Mouse (Mus musculus): ENCODE measurements at regions not wholly inside any gene's neighbourhood (a gene's known extent, or its start where the extent isn't known, plus 50 kb on each side); places are given as distances from the start of the nearest gene placed in this dataset.

DNA sequence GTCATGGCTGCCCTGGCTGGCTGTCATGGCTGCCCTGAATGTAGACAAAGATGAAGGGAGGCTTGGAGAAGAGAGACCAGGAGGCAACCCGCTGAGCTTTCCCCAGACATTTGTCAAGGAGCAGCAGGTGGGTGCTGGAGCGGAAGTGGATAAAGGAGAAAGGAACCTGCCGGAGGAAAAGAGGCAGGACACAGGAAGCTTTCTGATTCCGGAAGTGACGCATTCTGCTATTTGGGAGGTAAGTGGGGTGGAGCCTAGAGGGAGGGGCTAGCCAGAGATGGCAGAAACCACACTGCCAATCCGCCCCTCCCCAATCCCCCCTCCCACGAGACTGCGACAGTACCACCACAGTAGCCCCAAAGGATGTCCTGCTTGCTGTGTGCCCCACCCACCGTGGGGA is 80.1 kb downstream of the Gm572 start:
- DNase-seq (ENCODE audit: low read depth, low spot score): no peak

DNA sequence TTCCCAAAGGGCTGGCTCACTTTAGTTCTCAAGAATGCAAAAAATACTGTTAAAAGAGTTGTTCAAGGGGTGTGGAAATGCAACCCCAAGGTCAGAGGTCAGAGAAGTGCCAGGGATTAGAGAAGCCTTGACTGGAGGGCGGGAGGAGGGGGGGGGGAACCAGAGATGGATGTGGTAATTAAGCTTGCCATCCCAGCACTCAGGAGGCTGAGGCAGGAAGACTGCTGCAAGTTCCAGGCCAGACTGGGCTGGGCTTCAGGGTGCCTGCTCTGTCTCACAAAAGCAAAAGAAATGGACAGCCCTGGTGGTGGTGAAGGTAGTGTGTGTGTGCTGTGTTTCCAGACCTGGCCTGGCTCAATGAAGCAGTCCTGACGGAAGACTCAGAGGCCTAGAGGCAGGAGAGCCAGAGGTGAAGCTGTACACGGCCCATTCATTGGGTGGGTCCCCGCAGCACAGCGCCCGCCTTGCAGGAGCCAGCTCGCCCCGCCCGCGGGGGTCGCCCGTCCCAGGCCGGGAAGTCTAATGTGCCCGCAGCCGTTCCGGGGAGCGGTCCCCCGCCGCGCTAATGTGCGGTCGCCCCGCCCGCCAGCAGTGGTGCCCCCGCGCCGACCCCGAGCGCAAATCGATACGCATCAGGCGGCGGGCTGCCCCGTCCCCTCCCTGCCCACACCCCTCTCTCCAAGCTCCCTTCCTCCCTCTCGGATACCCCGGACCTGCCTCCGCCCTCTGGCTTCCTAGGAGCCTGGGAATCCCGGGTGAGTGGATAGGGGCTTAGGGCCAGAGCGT is 80.1 kb upstream of the Casz1 start:
- DNase-seq (ENCODE audit: low read depth, low spot score): no peak

DNA sequence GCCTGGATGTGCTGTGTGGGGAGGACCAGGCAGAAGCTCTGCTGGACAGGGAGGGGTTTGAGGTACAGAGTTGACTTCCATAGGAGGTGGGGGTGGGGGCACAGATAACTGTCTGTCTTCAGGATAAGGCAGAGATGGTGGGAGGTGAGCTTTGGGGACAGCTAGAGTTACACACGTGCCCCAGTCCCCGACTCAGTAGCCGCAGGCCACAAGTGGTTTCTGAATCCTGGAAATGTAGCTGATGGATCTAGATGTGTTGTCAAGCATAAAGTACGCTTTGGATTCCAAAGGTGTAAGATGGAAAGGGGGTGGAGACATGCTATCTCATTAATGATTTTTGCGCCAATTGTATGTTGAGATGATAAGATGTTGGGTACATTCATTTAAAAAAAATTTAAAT is 75.4 kb upstream of the Casz1 start:
- no peak for DNase-seq (ENCODE audit: low read depth, low spot score)

DNA sequence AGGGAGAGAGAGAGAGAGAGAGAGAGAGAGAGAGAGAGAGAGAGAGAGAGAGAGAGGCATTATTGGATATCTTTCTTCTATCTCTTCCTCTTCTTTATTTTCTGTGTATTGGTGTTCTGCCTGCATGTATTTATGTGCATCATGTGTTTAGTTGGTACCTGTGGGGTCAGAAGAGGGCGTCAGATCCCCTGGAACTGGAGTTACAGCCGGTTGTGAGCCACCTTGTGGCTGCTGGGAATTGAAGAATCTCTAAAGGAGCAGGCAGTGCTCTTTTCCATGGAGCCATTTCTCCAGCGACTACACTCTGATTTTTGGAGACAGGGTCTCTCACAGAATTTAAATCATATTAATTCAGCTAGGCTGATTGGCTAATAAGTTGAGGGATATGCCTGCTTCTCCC is 72.6 kb upstream of the Casz1 start:
- no peak for DNase-seq (ENCODE audit: low read depth, low spot score)

DNA sequence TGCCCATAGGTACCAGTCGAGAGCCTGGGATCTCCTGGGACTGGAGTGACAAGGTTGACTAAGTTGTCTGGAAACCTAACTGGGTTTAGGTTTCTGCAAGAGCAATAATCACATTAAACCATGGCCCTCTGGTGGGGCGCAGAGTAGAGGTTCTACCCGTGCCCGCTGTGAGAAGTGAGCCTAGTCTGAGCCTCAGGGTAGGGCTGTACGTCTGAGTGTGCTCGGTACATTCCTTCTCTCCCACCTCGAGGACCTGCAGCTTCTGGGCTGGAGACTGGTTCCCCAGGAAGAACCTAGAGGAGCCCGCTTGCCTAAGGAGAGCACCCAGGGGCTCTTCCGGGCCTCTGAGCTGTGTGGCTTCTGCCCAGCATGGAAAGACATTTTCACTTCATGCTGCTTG is 70.2 kb upstream of the Casz1 start:
- DNase-seq (ENCODE audit: low read depth, low spot score): no peak

DNA sequence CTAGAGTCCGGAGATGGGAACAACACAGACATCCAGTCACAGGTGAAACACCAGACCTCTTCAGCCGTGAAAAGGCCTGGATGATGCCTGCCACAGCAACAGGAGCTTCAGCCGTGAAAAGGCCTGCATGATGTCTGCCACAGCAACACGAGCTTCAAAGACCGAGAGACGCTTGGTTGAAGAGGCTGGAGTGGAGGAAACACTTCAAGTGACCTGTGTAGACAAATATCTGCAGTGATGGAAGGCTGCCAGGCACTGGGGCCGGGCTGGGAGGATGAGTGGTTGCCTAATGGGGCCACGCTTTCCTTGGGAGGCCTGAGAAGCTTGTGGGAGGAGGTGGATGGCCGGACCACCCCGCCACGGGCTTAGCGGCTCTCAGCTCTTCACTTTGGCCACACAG is 69.7 kb upstream of the Casz1 start:
- no peak for DNase-seq (ENCODE audit: low read depth, low spot score)

DNA sequence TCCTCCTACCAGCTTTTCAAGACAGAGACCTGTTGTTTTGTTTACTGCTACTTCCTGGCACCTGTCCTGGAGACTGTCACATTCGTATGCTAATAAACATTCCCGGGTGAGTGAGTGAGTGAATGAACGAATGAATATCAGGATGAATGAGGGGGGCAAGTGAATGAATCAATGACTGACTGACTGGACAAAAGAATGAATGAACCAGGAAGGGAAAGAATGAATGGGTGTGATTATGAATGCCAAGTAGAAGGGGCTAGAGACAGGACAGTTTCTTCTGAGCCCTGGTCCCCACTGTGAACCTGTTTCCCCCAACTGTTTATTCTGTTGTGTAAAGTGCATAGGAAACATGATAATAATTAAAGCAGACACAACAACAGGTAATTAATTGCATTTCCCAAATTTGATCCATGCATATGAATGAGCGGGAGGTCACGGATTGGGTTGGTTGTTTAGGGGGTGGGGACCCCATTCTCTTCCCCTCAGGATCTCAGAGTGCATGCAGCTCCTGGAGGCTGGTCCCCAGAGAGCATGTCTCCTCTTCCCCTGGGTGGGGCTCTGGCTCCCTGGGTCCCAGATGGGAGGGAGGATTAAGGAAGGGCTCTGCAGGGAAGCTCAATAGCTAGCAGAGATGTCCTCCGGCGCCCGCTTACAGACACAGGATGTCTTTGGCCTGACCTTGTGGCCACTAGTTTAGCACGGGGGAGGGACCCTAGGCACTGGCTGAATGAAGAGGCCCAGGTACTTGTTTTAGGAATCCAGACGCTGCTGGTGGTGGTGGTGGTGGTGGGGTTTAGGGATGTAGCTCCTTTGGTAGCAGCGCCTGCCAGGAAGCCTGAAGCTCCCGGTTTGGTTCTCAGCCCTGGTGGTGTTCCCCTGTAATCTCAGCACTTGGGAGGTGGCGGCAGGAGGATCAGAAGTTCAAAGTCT is 65.4 kb upstream of the Casz1 start:
- no peak for DNase-seq (ENCODE audit: low read depth, low spot score)

DNA sequence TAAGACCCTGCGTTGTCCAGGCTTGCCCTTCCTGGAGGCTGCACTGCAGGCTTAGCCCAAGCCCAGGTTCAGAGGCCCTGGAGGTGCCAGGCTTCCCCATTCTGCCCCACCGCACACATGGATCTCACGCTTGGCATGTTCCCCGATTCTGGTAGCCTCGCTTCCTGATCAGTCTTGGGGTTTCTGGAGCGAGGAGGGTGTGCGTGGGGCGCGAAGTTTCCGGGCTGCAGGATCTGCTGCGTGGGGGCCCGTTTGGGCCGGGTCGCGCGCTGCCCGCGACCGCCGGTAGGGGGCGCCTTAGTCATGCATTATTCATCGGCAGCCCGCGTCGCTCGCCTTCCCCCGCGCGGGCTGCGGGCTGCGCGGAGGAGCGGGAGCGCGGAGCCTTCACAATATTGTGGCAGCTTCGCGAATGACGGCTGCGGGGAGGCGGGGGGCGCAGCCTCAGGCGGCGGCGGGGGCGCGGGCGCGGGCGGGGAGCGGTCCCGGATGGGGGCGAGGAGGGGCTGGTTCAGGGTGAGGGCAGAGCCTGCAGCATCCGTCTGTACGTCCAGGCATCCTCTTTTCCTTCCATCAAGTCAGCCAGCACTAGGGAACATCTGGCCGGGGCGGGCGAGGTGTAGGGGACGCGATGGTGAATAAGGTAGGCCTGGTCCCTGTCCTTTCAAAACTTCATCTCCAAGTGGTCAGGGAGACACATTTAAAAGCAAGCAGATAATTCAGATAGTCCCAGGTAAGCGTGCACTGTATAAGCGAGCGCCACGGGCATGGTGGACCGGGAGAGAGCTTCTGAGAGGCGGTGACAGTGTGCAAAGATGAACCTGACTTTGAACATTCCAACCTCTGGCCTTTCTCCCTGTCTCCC is 61.4 kb upstream of the Casz1 start:
- peak; percentile 45 for DNase-seq (ENCODE audit: low read depth, low spot score)

DNA sequence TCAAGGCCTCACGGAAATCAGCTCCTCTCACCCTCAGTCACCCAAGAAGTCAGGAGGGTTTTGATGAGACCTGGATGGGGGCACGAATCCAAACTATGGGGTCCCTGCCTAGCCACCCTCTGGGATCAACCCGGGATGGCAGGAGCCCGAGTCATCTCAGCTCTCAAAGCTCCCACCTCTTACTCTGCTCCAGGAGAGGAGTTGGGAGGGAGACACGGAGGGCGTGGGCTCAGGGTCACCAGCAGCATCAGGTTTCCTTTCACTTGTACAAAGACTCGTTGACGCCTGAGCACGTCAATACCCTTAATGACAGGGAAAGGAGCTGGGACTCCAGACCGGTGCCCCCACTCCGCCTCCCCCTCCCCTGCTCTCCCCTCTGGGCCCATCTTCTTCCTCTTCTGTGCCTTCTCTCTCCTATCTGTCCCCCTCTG is 60.8 kb upstream of the Casz1 start:
- no peak for DNase-seq (ENCODE audit: low read depth, low spot score)

DNA sequence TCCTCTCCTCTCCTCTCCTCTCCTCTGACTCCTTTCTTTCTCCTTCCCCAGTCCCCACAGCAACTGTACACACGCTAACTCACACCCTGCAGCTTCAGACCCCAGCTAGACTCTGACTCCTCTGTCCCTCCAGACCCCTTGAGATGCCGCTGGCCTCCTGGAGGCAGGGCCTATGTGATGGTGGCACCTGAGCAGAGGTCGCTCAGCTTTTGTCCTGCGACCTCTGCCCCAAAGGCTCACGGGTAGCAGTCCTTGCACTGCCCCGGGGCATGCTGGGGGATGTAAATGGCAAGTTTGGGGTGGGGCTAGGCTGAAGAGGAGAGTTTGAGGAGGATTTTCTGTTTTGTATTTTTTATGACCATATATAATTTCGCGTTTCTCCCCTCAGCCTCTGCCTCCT is 60.2 kb upstream of the Casz1 start:
- no peak for DNase-seq (ENCODE audit: low read depth, low spot score)

DNA sequence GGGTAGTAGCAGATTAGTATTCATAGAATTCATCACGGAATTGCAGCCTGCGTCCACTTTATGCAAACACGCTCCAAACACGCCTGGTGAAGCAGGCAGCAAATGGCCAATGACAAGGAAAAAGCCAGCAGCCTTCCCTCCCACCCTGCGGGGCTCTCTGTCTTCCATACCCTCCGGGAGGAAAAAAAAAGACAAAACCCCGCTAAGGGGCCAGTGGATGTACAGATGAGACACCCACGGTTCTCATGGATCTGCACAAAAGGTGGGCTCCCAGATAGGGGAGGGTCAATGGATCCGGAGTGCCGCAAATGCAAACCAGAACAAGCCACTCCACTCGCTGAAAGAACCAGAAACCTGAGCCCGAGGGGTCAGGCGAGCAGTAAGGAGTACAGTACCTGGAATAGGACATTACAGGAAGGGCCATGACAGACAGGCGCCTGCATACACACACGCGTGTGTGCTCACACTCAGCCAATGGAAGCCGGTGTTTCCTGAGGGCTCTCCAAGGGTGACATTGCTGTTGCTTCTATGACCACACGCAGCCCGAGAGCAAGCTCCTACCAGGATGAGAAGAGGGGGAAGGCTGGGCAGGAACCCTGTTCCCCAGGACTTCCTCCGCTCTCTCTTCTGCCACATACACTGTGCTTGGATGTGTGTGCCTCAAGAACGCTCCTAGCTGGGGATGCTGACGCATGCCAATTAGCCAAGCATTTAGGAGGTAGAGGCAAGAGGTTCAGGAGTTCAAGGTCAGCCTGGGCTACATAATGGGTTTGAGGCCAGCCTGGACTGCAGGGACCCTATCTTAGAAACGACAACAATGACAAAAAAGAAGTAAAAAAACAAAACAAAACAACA is 57.5 kb upstream of the Casz1 start:
- DNase-seq (ENCODE audit: low read depth, low spot score): no peak

DNA sequence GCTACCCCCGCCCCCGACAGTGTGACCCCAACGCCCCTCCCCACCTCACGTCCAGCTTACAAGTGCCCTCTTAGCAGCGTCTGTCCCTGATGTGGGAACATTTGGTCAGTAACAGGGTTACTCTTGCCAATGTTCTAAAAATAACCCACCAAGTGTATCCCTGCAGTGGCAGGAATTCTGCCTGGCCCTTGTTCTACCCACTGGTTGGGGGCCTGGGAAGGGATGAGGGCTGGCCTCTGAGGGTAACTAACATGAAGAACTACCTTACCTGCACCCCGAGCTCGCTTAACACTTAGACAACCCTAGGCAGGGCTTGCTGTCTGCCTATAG is 56.9 kb upstream of the Casz1 start:
- no peak for DNase-seq (ENCODE audit: low read depth, low spot score)

DNA sequence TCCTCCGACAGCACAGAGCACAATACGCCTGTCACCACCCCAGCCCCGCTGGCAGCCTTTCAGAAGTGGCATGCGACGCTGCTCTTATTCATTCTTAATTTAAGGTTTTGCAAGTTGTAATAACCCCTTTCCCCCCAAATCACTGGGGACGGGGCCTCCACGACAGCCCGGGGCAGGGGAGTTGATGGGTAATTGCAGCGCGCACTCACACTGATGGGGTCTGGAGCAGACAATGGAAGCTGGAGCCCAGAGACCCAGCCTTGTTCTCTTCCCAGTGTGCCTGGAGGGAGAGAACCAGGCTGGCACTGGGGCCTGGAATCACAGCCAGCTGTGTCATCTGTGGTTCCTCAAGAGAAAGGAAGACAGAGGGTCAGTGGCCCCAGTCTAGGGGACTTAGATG is 54.2 kb upstream of the Casz1 start:
- no peak for DNase-seq (ENCODE audit: low read depth, low spot score)

DNA sequence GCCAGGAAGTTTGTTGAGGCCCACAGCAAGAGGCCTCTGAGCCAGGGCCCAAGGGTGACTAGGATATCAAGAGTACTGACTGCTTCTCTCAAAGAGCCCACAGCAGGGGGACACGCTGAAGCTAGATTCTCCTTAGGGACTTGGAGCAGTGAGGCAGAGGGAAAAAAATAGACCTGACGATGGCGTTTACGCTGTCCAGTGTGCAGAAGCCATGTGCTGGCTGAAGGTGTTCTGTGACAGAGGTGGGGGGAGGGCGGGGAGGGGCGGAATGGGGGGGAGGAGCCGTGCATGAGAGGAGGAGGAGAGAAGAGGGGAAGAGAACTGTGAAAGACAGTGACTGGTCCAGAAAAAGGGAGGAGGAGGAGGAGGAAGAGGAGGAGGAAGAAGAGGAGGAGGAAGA is 52.6 kb upstream of the Casz1 start:
- DNase-seq (ENCODE audit: low read depth, low spot score): no peak

DNA sequence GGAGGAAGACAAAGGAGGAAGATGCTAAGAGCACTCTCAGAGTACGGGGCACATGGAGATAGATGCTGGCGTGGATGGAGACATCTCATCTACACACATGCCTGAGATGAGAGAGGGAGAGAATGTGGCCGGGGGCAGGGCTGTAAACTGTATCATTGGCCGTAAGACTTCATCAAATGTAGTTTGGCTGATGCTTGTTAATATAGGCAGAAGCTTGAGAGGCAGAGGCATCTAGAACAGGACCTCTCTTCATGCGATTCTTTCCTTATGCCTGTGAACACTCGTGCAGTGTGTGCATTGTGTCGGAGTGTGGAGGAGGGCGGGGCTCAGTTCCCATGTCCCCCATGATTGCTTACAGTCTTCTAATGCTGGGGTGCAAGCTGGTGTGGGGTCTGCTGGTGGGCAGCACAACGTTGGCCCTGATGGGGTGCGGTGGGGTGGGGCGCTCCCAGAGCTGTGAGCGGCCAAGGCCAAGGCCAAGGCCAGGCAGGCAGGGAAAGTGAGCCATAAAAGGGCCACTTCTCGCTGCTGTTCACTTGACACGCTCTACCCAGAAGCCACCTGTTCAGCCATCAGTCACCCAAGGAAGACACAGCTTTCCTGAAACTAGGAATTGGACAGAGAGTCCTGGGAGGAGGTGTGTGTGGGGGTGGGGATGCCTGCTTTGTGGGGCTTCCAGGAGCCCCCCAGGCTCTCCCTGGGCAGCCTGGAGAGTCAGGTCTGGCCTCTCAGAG is 51.7 kb upstream of the Casz1 start:
- DNase-seq (ENCODE audit: low read depth, low spot score): no peak

DNA sequence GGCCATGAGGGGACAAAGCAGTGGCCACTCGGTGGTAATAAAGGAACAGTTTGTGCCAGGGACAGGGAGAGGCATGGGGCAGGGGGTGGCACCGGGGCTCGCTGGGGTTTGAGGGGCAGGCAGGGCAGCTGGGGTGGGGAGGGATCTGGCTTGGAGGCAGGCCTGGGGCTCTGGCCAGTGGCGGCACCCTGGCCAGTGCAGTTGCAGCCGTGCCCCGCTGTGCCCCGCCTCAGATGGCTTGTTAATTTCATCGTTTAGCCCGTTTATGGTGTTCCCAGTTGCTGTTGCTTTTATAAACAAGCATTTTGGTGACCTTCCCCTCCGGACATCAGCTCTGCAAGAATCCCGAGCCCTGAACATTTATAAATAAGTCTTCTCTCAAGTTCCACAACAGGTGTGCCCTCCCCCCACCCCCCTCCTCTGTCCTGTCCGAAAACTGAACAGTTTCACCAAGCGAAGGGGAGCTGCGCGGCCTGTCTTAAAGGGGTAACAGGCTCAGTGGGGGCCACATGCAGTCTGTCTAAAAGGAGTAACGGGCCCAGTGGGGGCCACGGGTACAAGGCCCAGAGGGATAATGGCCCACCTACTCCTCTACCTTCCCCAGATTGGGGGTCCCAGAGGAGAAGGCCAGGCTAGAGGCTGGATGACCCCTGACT is 51.0 kb upstream of the Casz1 start:
- DNase-seq (ENCODE audit: low read depth, low spot score): no peak

DNA sequence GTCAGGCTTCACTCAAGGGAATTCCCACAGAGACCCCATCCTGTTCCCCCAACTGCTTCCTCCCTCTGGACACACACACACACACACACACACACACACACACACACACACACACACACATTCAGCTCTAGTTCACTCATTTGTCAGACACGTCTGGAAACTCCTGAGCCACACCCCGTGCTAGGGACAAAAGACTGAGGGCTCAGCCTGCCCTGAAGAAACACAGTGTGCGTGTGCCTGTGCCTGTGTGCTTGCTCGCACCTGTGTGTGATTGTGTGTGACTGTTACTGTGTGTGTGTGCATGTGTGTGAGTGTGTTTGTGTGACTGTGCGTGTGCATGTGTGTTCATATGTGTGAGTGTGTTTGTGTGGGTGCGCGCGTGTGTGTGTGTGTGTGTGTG is 50.4 kb upstream of the Casz1 start:
- no peak for DNase-seq (ENCODE audit: low read depth, low spot score)

All from embryo, embryonic 11.5 days (tissue).